Mouse (Mus musculus) thymus, postnatal 14 days (tissue): Measurements from ENCODE around the gene Olfr803.

ENCODE experiments used
- DNase-seq: peaks from one replicate; pipeline ENCODE4 v3.0.0; 2021

Gene Olfr803

DNA sequence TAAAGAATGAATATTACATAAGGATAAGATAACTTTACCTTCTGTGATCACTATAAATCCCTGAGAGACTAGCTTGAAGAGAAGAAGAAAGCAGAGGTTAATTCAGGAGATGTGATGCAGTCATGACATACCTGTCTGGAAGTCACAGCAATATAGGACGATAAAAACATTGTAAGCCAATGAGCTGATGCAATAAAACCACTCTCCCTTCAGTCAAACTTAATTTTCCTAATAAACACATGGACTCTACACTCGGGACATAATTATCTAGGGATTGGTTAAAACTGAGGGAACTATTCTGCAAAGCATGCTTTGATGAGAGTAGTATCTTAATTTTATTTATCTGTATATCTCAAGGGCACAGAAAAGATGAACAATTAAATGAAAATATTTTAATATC is at the start of gene Olfr803:
Gene Olfr803 (minus strand): TSS at position 101 of the 400 bp plus-strand sequence.
- DNase-seq: no peak

DNA sequence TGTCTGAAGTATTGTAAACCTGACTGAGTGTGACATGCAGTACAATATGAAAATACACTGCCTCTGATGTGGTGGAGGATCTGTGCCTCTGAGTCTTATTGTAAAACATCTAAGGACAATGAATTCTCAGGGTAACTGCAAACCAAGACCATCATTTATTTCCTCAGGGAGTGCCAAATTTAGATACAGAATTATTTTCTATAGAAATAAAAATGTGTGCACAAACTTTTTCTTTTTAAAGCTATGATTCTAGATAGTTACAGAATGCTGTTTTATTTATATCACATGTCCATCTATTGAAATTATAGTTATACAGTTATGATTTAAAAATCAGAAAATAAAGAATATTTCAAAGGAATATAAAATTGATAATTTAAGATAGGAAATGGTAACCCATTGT is 47.7 kb upstream of the Olfr803 start, which contains the start of gene Olfr806:
Gene Olfr806 (minus strand): TSS at position 101 of the 400 bp plus-strand sequence.
- DNase-seq: no peak

GRCm38 (mm10) chr10:129729275-129729674 is 35.2 kb upstream of the Olfr803 start, which contains the start of gene Olfr805:
Olfr805 (minus strand) TSS chr10:129729375.
- no peak for DNase-seq

DNA sequence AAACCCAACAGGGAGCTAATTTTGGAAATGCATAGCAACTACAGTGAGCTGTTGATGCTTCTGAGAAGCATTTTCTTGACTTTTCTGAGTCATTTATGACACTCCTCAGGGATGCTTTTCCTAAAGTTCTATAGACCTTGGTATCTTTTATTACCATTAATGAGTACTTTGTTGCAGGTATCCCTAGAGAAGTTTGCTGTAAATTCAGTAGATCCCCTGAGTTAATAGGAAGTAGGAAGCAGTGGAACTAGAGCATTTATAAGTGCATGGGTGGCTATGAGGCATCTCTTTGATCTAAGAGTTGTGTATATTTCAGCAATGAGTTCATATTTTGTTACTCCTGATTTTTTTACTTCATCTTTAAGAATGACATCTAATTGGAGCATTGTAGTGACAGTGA is 8.8 kb upstream of the Olfr803 start, which contains the start of gene Olfr804:
Gene Olfr804 (plus strand): TSS at position 301 of the 400 bp plus-strand sequence.
- no peak for DNase-seq

- DNase-seq: no peak
These were observed 6.0 kb downstream of the Olfr803 start, which contains the start of gene Olfr802 for GRCm38 (mm10) chr10:129688069-129688468. Olfr802 (minus strand) TSS chr10:129688169.

DNA sequence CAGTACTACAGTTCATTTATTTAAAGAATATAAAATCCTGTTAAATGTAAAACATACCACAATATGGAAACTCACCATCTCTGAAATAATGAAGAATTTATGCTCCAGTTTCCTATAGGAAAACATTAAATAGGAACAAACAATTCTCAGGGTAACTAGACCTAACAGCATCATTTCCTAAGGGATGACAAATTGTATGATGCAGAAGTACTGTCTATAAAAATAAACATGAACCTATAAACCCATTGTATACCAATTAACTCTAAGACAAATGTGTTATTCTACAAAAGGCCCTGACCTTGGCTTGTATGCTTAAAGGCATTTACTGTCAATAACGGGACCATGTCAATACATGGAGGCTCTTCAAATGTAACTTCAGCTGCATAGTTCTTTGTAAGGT is 20.3 kb downstream of the Olfr803 start, which contains the start of gene Olfr801:
Gene Olfr801 (minus strand): TSS at position 101 of the 400 bp plus-strand sequence.
- no peak for DNase-seq

DNA sequence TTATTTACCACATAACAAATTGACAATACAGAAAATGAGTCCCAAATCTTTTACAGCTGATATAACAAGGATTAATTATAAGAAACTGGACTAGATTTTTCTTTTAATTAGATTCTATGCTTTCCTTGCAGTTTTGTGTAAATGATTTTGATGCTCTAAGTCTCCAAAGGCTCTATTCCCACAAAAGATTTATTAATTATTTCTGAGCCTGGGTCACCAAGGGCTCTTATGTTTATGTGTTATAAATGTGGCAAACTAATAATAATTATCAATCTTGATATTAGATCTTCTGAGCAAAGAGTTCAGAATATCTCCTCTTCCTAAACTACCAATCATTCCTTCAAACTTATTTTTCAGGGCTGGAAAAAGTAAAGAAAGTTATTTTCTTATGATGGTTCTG is 36.7 kb downstream of the Olfr803 start, which contains the start of gene Olfr800:
Gene Olfr800 (plus strand): TSS at position 301 of the 400 bp plus-strand sequence.
- DNase-seq: no peak

- no peak for DNase-seq
These were observed 42.3 kb downstream of the Olfr803 start for GRCm38 (mm10) chr10:129651763-129652162.
